Mouse (Mus musculus): ENCODE results near the gene Ifitm5.

Ifitm5 gene

DNA sequence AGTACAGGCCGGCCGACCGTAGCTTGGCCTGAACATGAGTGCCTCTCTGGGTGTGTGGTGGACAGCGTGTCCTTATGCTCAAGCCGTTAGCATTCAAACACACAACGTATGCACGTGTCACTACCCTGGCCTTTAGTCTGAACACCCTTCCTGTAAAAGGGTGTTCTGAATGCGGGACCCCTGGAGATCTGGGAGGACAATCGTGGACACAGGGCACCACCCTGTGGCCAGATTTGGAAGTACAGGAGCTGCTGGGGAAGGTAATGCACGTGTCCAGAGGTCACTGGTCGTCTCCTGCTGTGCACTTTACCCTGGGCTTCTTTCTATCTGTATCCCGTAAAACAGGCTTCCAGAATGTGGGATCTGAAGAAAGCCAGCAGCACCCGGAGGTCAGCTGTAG, 46.9 kb downstream of the Ifitm5 start:
- CTCF ChIA-PET, result interaction anchor here (0.8 to 2.0 kb wide), 5 partner anchors 56 to 149 kb away, joined by 3 to 8 read pairs (median 6); partner anchors contain the start of genes Odf3 and Scgb1c1

DNA sequence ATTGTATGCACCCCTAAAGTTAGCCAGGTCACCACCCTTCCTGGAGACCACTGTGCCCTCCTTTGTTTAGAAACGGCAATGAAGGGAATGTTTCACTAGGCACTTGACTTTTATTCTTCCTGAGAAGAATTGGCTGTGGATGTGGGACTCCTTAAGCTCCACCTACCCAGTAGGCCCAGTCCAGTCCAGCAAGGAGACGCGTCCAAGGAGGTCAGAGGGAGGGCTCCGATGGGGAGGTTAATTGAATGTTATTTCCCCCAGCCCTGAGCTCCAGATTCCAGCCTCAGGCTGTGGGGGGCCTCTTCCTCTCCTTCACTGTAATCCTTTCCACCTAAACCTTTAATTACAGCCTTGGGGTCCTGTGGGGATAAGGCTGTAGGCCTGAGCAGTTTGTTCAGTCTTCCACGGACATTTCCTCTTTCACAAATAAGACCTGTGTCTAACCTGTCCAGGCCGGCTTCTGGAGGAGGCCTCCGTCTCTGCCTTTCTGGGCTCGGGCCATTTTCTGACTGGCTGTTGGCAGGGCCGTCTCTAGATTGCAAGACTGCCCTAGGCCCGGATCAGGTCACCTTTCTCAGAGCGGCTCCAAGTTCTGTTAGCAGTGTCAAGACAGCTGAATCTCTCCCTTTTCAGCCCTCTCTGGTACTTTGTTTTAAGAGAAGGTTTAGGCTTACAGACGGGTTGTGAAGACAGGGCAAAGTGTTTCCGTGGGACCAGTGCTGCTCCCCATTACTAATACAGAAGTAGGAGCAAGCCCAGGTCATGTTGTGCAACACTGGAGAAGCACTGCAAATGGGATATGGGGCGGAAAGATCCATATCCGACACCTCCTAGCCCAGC, 47.8 kb downstream of the Ifitm5 start:
- CTCF ChIA-PET, result interaction anchor here (1.7 to 2.0 kb wide), 3 partner anchors 55 to 145 kb away, joined by 6 to 8 read pairs (median 7); partner anchors contain the start of genes Odf3 and Scgb1c1

DNA sequence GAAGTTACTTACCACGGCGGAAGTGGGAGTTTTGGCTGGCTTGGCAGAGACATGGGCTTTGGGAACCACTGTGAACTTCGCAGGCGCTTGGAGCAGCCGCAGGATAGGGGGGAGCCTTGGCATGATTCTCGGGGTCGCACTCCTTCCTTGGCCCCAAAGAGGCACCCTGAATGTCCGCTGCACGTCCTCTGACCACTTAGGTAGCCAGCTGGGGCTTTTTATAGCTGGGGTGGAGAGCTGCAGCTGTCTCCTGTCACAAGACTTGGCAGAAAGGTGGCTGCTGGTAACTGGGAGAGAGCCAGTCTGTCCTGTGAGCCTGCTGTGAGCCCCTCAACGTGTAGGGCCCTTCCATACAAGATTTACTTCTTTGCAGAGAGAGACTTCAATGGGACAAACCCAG, 49.9 kb downstream of the Ifitm5 start, which contains the start of gene Cox8b:
Gene Cox8b, minus strand, starts transcription at position 227 of the 400 bp plus-strand sequence.
- CTCF ChIA-PET, result no interaction called here

DNA sequence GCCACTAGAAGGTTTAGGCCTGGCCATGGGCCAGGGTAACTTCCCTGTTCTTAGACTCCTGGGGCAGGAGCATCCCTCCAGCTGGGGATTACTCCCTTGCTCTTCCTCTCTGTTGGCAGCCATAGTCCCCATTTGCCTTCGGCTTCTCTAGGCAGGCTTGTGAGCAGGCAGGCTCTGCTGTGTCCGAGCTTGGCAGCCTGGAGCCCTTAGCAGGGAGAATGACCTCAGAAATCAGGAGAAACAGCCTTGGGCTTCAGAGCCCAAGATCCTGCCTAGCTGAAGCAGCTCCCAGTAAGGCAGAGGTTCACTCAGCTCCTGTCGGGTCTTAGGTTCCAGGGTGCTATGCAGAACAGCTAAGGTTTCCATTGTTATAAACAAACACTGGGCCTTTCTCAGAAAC, 51.0 kb downstream of the Ifitm5 start:
- CTCF ChIA-PET, result interaction anchor here (0.6 kb wide), 1 partner anchor 160 kb away, joined by 15 read pairs; no protein-coding TSS in a partner anchor

All from spleen, embryonic (tissue).